Mouse (Mus musculus) ovary, adult 2 months (tissue): ENCODE data around the gene Hmmr. TPM values are rescaled to one million over a fixed set of nuclear protein-coding genes. Genes with fewer than 3 reads are reported as not detected.

Source experiments
- polyA plus RNA-seq: library from polyadenylated mRNA; depleted of rRNA; stranded (reverse); fragments of >200 nt; gene quantifications from 2 replicates; pipeline ENCODE4 v1.2.3, GENCODE M21; 2012; rRNA removed

Gene Hmmr
- polyA plus RNA-seq: 2.2 and 3.9 TPM in 2 replicates

GRCm38 (mm10) chr11:40733339-40734174 is at the start of gene Hmmr, which contains the start of gene Nudcd2:
TSS of gene Hmmr (minus strand) at chr11:40733422.
TSS of gene Nudcd2 (plus strand) at chr11:40733667.

GRCm38 (mm10) chr11:40755109-40755627 is 21.9 kb upstream of the Hmmr start, which contains the start of gene Ccng1:
TSS of gene Ccng1 (minus strand) at chr11:40755311.

GRCm38 (mm10) chr11:40695103-40695502 is 38.1 kb downstream of the Hmmr start, which contains the start of gene Mat2b:
TSS of gene Mat2b (minus strand) at chr11:40695203.

Other genes starting within 250 kb of the Hmmr start
- 33.7 and 36.3 TPM in 2 replicates for gene Mat2b, start 38.2 kb downstream of the Hmmr start, polyA plus RNA-seq
- gene Nudcd2, start 245 bp upstream of the Hmmr start, polyA plus RNA-seq: 16.0 and 26.0 TPM in 2 replicates
- gene Ccng1, start 21.9 kb upstream of the Hmmr start, polyA plus RNA-seq: 9.2 and 9.3 TPM in 2 replicates